Mouse (Mus musculus) CD4-positive helper T cell, adult 2 months (primary cell): ENCODE measurements at regions not wholly inside any gene's neighbourhood (a gene's known extent, or its start where the extent isn't known, plus 50 kb on each side); places are given as distances from the start of the nearest gene placed in this dataset.

Experiments used
- DNase-seq: peaks from one replicate; pipeline ENCODE4 v3.0.0-alpha.2; 2012; ENCODE audit warnings: low read depth, missing footprints, low spot score

DNA sequence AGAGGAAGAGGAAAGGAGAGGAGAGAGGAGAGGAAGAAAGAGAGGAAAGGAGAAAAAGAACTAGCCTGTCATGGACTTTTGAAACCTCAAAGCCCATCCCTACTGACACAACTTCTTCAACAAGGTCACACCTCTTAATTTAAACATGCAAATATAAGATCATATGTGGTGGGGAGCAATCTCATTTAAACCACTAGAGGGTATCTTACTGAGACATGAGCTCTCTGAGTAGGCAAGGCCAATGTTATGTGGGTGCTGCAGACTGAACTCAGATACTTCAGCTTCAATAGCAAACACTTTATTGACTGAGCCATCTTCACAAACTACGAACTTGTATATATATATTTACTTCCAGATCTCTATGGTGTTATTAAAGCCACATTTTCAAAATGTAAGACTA lies 156.9 kb downstream of the Mex3b start:
- DNase-seq = no peak

DNA sequence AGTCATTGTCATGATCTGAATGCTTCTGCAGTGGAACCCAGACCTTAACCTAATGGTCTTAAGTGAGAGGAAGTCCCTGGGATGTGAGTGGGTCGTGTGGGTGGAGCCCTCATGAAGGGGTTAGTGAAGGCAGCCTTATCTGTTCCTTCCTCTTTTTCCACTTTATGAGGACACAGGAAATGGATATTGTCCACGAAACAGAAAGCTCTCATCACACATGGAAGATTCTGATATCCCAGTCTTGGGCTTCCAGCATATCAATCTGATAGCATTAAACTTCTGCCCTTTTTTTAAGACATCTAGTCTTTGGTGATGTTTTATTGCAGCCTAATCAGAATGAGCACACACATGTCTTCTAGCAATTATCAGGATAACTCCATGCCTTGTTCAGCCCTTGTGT lies 164.0 kb downstream of the Mex3b start:
- no peak for DNase-seq

DNA sequence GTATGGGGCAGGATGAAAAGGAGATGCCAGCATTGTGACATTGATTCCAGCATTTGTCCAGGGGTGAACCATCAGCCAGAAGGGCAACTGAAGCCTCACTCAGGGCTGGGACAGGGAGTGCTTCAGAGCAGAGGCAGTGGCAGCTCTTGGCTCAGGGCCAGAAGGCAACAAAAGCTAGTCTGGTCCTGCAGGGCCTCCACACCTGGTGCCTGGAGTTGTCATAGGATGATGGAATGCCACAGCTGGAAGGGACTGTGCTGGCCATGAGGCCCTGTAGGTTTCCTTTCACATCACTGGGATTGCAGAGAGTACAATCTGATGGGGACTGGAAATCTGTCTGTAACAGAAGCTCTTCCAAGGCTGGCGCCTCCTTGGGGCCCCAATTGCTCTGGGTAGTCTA lies 164.9 kb downstream of the Mex3b start:
- no peak for DNase-seq

DNA sequence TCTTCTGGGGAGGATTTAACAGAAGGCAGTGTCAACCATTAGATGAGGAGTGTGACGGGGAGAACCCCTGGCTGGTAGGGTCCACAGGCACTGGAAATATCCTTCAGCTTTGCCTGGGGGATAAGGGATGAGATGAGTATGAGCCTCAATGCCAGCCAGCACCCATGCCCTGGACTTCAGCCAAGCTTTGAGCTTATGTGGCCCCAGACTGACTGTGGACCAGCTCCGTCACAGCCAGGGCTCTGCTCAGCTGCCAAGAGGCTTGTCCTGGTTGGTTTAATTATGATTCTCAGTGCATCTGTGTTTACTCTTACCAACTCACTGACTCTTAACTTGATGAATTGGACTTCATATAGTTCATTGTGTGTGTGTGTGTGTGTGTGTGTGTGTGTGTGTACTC lies 165.8 kb downstream of the Mex3b start:
- no peak for DNase-seq

DNA sequence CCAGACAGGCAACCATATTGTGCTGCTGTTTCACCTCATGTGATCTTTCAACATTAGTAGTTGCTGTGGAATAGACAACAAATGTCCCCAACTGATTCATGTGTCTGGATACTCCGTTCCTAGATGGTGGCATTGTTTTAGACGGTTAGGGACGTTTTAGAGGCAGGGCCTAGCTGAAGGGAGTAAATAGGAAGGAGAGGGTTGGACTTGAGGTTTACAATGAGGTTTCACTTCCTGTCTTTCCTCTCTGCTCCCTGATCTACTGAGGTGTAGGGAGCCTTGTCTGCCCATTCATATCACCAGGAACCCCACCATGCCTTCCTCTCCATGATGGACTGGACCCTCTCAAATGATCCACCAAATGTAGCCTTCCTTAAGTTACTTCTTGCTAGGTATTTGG lies 168.1 kb downstream of the Mex3b start:
- DNase-seq = no peak

DNA sequence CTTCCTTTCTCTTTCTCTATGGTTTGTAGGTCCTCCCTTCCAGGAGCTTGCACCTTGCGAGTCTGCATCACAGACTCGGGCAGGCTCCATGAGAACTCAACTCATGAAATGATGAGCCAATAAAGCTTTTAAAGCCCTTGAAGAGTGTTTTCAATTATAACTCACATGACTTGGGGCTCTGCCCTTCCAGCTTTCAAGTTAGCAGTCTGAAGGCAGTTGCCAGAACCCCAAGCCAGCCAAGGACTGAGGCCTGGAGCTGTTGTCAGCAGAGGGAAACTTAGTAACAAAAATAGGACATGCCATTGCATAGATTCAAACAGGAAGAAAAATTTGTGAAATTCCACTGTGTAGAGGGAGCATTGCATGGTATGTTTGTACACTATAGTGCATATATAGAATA lies 169.3 kb downstream of the Mex3b start:
- DNase-seq = no peak

DNA sequence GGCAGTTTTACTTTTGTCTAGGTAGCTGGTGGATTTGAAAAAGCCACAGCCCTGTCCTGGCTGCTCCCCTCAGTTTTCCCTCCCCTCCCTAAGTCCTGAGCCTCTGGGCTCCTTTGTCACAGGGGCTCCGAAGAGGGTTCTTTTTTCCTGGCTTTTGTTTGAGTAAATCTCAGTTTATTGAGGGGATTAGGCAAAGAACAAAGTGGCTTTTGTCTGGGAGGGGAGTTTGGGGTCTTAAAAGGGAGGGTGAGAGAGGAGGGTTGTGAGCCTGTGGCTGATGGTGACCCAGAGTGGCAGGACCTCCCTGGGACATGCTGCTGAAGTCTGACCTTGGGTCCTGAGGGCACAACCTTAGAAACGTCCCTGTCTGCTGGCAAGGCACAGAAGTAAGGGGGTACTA lies 170.0 kb downstream of the Mex3b start:
- DNase-seq = no peak

DNA sequence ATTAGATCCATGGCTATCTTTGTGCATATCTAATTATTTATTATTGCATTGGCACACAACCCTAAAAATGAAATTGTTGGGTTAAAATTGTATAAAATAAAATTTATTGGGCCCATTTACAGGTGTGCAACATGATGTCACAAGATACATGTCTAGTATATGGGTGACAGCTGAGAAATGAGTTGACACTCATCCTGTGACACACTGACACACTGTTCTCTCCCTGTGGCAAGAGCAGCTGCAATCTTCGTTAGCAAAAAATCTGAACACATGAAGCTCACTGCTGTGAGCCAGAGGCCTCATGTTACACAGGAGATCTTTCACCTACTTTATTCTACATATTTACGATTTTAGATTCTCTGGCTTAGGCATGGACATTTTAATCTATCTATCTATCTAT lies 170.6 kb downstream of the Mex3b start:
- DNase-seq = no peak

DNA sequence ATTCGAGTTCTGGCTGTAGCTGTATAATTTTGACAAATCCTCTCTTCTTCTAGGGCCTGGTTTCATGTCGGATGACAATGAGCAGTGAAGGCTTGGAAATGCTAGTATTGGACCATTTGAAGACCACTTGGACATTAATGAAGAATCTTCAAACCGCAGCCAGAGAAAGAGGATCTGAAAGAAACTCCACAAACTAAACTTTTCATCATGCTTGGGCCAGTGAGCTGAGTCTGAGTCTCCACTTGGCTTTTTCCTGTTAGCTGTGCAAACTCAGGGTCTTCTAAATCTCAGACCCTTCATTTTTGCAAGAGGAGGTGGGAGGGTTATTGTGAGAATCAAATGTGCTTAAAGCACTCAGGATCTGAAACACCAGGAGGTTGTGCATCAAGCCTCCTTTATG lies 176.6 kb downstream of the Mex3b start:
- DNase-seq = no peak

DNA sequence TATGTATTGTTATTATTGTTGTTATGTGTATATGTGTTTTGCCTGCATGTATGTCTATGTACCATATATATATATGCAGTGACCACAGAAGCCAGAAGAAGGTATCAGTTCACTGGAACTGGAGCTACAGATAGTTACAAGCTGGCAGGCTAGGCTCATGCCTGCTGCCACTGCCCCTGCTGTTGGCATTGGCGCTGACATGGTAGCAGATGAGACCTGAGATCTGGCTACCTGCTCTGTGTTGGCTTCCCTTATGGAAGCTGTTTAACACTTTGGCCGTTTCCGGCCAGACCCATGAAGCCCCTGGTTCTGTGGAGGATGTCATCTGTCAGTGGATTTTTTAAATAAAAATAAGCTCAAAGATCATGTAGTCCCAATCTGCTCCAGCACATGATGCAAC lies 178.1 kb downstream of the Mex3b start:
- no peak for DNase-seq

DNA sequence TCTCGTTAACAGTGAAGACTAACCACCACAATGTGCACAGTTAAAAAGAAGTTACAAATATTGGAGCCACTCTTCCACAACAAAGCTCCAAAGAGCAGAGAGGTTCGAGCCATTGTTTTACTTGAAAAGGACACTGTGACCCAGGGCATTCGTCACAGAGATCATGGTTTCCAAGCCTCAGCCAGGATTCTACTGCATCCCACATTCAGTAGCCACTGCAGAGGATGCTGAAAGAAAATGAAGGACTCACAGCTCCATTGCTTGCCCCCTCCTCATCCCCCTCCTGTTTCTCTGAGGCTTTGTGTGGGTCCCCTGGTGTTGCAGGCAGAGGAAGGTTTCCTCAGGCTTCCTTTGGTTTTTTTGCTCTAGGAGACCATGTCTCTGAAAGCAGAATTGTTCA lies 182.9 kb downstream of the Mex3b start:
- DNase-seq = no peak

DNA sequence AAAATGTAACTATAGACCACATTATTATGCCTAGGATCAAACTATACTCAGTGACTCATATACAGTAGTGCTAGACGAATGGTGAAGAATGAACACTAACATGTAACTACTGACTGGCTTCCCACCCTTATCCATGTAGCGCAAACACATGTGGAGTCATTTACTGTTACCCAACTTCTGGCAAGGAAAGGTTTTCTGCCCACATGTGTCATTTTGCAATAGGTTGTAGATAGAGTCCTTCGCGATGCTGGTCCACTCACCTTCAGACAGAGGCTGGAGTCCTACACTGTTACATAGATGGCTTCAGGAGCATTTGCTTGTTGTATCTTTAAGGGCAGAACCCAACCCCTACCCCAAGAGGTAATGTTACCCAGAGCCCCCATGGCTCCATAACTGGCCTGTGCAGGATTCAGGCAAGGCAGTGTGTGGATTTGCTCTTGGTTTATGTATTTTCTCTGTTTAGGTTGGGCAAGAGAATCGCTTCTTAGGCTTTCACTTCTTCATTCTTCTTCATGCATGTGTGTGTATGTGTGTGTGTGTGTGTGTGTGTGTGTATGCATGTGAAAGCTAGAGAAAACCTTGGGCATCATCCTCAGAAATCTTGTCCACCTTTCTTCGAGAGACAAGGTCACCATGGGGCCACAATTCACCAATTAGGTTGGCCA lies 183.8 kb downstream of the Mex3b start:
- no peak for DNase-seq

DNA sequence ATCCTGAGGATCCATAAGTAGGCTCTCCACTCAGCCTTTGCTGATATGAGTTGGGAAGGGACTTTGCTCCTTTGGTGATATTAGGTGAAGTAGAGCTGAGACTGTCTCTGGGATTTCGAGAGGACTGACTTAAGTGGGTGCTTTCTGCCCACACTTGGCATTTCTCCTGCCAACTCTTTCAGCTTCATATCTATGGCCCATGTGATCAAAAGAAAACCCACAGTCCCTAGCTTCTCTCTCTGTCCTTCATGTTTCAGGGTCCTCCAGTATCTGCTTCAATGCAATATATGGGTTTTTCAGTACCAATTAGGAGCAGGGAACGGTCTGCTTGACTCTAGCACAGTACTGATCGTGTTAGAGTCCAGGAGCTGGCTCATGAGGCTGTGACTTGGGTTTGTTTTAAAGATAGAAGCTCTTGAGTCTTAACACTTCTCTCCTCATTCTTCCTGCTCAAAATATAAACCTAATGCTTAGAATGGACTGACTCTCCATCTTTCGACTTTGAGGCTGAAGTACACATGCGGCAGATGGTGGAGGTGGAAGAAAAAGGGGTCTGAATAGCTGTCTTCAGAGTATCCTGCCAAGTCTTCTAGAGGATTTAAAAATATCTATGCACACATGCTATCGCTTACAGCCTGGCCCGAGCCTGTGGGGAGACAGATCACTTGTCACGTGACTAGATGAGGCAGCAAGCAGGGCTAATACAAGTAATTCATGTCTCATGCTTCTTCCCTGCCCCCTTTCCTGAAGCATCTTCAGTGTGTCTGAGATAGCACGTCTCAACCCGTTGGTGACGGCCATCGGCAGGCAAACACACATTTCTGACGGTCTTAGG lies 189.2 kb downstream of the Mex3b start:
- no peak for DNase-seq

DNA sequence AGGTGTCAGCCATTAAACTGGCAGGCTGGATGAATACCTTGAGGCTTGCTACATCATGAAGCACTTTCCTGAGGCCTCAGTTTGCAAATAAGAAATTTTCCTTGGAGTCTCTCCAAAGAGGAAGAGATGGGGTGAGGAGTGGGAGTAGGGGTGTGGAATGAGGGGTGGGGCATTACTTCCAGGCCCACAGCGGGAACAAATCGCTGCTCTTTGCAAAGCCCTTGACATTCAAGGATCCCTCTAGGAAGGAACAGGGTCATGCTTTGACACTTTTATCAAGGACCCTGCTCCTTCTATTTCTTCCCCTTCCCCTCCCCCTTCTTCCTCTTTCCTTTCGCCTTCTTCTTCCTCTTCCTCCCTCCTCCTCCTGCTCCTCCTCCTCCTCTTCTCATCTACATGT lies 193.2 kb downstream of the Mex3b start:
- DNase-seq = no peak

DNA sequence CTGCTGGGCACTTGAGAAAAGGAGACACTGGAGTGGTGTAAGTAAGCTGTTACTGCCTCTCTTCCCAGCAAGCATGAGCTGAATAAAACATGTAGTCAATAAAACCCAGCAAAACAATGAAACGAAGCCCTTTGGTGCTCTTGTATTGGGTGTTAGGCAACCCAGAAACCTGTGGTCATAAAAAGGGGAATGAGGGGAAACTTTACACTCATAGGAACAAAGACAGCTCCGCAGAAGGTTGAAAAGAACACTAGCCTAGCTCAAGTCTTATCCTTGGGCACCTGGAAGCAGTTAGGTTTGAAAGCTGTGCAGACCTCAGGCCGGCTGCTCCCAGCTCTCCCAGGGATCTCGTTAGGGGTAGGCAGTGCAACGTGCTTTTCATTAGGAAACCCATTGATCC lies 193.6 kb downstream of the Mex3b start:
- DNase-seq = no peak

DNA sequence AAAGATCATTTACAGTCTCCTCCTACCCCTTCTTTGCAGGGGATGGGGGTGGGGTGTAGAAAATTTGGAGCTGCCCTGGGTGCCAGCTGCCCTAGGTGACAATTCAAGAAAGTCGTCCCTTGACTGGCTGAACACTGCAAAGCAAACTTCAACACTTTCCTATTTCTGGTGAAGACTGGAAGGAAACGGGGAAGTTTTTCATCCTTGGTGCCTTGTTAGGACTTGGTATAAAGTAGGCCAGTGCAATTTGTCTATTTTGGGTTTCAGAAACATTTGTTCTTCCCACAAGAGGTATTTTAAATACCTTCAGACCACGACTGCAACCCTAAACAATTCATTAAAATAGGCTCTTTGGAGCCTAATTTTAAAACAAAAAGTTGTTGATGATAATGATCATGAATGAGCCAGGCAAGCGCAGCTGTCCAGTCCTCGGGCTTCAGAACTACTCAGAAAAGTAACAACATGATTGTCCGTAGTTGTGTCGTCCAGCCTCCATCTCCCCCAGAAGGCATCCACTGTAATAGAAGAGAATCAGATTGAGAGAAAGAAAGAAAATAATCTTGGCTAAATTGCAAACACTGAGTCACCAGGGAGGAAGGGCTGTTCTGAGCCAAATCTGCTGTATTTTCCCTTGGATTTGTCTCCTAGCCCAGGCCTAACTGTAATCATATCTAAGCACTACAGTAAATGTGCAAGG lies 194.2 kb downstream of the Mex3b start:
- no peak for DNase-seq

DNA sequence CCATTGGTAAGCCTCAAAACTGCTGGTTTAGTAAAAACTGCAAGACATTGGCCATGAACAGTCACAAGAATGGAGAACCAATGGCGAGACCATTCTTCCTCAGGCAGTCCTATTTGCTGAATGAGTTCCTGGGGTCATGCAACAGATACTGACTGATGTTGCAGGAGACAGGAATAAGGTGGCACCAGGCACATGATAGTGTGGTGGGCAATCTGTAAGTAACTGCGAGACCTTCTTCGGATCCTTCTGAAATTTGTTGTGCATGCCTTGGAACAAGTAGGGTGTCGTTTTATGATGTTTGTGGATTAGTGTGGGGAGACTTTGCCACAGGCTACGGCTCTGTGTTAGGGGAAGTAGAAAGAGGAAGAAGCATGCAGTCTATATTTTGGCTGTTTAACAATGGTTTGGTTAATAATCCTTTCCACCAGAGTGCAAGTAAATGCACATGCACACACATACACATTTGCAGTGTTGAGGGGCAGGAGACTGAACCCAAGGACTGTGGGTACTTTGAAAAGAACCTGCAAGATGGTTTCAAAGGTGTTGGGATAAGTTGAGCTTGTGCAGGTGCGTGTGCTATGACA lies 194.9 kb downstream of the Mex3b start:
- no peak for DNase-seq

DNA sequence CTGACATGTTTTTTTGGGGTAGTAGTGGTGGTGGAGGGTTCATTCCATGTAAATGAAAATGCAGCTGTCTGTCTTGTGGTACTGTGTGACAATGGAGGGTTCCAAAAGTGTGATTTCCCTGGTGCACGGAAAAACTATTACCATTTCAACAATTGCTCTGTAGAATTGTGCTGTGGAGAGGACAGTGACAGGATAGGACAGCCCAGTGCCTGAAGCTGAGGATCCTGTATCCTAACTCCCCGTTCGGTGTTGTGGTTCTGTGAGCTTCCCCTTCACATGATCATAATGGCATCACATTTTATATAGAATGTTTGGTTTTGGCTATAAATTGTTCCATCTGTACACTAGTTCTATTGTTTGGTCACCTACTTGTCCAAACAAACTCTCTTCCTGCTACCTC lies 196.4 kb downstream of the Mex3b start:
- DNase-seq = no peak

DNA sequence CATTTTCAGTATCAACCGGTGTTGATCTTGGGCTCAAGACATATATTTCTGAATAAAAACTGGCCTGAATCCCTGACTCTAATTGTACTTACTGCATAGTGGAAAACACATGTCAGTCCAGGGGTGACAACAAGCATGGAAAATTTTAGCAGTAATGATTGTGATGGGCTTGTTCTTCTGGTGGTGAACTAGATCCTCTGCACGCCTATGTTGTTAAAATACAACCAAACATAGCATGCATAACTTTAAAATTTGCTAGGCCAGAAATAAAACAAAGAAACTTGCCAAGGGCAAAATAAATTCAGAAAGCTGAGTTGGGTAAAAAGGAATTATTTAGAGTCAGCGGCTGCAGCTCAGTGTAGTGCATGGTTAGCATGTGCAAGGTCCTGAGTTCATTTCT lies 198.2 kb downstream of the Mex3b start:
- no peak for DNase-seq

DNA sequence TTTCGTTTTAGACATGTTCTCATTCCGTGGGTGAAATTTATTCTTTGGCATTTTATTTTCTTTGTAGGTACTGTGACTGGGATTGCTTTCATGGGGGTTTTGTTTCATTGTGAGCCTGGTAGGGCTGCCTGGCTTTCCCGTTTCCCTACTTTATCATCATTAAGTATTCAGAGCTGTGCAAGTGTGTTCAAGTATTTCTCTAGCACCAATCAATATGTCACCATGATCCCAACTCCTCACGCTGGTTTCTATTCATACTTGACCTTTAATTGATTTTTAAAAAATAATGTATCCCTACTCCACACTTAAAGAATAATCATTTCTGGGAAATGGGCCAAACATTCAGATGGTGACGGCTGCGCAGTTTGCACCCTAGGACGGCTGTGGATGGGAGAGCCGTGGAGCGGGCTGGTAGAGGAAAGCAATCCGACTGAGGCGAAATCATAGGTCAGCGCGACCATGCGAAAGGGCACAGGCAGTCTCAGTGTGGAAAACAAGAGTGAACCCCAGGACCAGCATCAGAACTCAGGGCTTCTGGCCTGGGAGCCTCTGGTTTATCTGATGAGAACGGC lies 207.4 kb downstream of the Mex3b start:
- no peak for DNase-seq

DNA sequence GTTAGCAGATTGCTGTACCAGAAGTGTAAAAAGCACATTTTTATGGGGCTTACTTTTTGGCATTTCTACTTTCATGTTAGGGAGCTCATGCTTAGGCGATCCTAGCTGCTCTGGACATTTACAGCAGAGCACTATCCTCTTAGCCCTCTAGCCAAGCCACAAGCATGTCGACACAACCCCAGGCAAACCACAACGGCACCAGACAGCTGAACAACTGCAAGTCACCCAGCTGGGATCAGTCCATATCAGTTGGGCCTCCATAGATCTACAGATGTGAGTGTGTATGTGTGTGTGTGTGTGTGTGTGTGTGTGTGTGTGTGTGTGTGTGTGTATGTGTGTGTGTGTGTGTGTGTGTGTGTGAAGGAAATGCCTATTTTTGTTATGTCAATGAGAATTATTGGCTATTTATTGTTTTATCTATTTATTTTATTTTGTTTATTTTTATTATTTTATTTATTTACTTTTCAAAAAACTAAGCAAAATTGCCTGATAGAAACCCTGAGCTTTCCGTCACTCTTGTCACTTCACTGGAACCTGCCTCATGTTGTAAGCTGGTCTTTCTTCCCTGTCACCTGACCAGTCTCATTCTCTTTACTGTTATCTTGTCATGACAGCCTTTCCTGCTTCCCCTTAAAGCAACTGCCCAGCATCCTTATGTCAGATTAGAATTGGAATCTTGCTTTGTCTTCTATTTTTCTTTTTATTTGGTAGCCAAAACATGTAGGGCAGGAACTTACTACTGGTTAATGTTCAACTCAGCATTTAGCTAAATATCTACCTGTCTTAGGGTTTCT lies 208.2 kb downstream of the Mex3b start:
- no peak for DNase-seq
